Mouse (Mus musculus) sigmoid colon, adult 10 weeks (tissue): ENCODE data around the gene Fsip2. TPM values are rescaled to one million over a fixed set of nuclear protein-coding genes. Genes with fewer than 3 reads are reported as not detected.

Experiments
- polyA plus RNA-seq: library from polyadenylated mRNA; stranded (reverse); fragments of 350-450 nt; fragmentation: Illumina TruSeq; extraction: RNeasy Lipid Tissue Mini Kit (QIAGEN cat#74804); gene quantifications from one replicate; pipeline ENCODE4 v1.2.3, GENCODE M21; 2014; ENCODE audit warnings: low read depth, low replicate concordance

Fsip2 gene
- not detected for polyA plus RNA-seq

DNA sequence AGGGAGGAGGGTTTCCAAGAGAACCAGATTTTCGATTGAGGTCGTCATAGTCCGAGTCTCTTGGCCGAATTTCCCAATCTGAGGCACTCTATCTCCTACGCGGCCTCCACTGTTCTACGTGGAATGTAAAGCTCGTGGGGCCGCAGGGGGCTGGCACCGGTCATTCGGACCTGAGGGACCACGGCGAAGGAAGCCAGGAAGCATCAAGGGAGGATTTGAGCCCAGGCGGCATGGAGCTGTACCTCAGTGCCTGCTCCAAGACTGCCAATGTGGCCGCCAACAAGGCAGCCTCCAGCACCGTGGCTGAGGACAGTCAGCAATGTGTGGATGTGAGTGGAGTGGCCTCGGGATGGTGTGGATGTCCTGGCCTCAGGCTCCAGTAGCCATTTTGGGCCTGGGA lies at the start of gene Fsip2:
Gene Fsip2 (plus strand): TSS at position 163 of the 400 bp plus-strand sequence.

